8 mouse cellular contexts compared by ENCODE assay signal in genomic region chr14:79562745-79563144, GRCm38 (mm10). TPM values are rescaled to one million over a fixed set of nuclear protein-coding genes. Genes with fewer than 3 reads are reported as not detected.
DNase-seq lines count a peak whose midpoint lies in the region; ATAC-seq and TF ChIP-seq lines count a peak whose summit lies in the region.

No protein-coding gene starts in this region.

- TF ChIP-seq EP300 in stomach, postnatal 0 days (optimal IDR thresholded peaks at IDR 0.05), result no peak

- peak; percentile 86 for TF ChIP-seq CTCF in stomach, postnatal 0 days (IDR thresholded peaks at IDR 0.05; ENCODE audit: low read depth)

- no peak overlapping the region for H3K4me2 ChIP-seq in midbrain, embryonic 14.5 days (ENCODE audit: low read length)
- H3K4me2 ChIP-seq in midbrain, embryonic 15.5 days, result no peak overlapping the region
- H3K4me2 ChIP-seq in kidney, embryonic 14.5 days (replicated peaks; ENCODE audit: low read depth, low read length), result no peak overlapping the region
- no peak overlapping the region for H3K4me2 ChIP-seq in stomach, postnatal 0 days (replicated peaks; ENCODE audit: low read depth)

- no peaks in the 10 kb centered on the region for H3K4me1 ChIP-seq in midbrain, embryonic 14.5 days (ENCODE audit: control insufficient read depth, insufficient read depth, low read length)
- H3K4me1 ChIP-seq in midbrain, embryonic 15.5 days, result no peaks in the 10 kb centered on the region
- H3K4me1 ChIP-seq in kidney, embryonic 14.5 days (ENCODE audit: control insufficient read depth, insufficient read depth, low read length), result no peaks in the 10 kb centered on the region
- no peaks in the 10 kb centered on the region for H3K4me1 ChIP-seq in stomach, postnatal 0 days (replicated peaks; ENCODE audit: control insufficient read depth, insufficient read depth)

- DNase-seq in midbrain, embryonic 14.5 days, result peak; percentile 51
- DNase-seq in Muller cell, postnatal 12 days (ENCODE audit: inconsistent ontology term), result peak; percentile 54
- peak; percentile 31 for DNase-seq in cerebellum, adult 9-10 months
- DNase-seq in gastrocnemius, postnatal 4 days (ENCODE audit: low spot score in 2 of 2), result peak; percentile 25 to 34
- DNase-seq in lung, postnatal 14 days, result peak; percentile 76
- DNase-seq in stomach, postnatal 0 days (ENCODE audit: low spot score), result peak; percentile 78

- H3K9ac ChIP-seq in midbrain, embryonic 14.5 days (replicated peaks; ENCODE audit: low read length), result no peak overlapping the region
- H3K9ac ChIP-seq in midbrain, embryonic 15.5 days, result no peak overlapping the region
- H3K9ac ChIP-seq in kidney, embryonic 14.5 days (ENCODE audit: low read depth, low read length), result no peak overlapping the region
- H3K9ac ChIP-seq in stomach, postnatal 0 days (ENCODE audit: low read length), result no peak overlapping the region

- no peaks in the 10 kb centered on the region for H3K36me3 ChIP-seq in midbrain, embryonic 14.5 days (ENCODE audit: control insufficient read depth, insufficient read depth, low read length)
- H3K36me3 ChIP-seq in midbrain, embryonic 15.5 days (replicated peaks), result no peaks in the 10 kb centered on the region
- peaks cover 6% of the 10 kb centered on the region; the same call in 1 of the 2 replicates for H3K36me3 ChIP-seq in kidney, embryonic 14.5 days (ENCODE audit: control insufficient read depth, insufficient read depth, low read length)
- peaks cover 2% of the 10 kb centered on the region; the same call in 1 of the 2 replicates for H3K36me3 ChIP-seq in stomach, postnatal 0 days (ENCODE audit: control insufficient read depth, insufficient read depth, low read length)

- no peak overlapping the region for H3K27ac ChIP-seq in midbrain, embryonic 14.5 days (replicated peaks; ENCODE audit: low read depth, low read length)
- H3K27ac ChIP-seq in midbrain, embryonic 15.5 days, result no peak overlapping the region
- no peak overlapping the region for H3K27ac ChIP-seq in kidney, embryonic 14.5 days (ENCODE audit: low read depth, low read length)
- H3K27ac ChIP-seq in stomach, postnatal 0 days (replicated peaks), result no peak overlapping the region

- WGBS in midbrain, embryonic 14.5 days, result 28% methylated on average over 5 of the region's 5 CpGs
- WGBS in midbrain, embryonic 15.5 days, result 20% methylated on average over 5 of the region's 5 CpGs
- 28% methylated on average over 5 of the region's 5 CpGs for WGBS in kidney, embryonic 14.5 days
- 18% methylated on average over 5 of the region's 5 CpGs for WGBS in stomach, postnatal 0 days

- ATAC-seq in midbrain, embryonic 14.5 days (ENCODE audit: low FRiP score, low TSS enrichment), result no peak
- ATAC-seq in midbrain, embryonic 15.5 days (replicated peaks), result no peak
- ATAC-seq in kidney, embryonic 14.5 days (ENCODE audit: low FRiP score, low TSS enrichment), result peak; percentile 43; the same call in 1 of the 2 replicates
- ATAC-seq in stomach, postnatal 0 days (ENCODE audit: low FRiP score, low TSS enrichment), result peak; percentile 78

- H3K27me3 ChIP-seq in midbrain, embryonic 14.5 days (ENCODE audit: control insufficient read depth, insufficient read depth, low read length), result no peaks in the 10 kb centered on the region
- no peaks in the 10 kb centered on the region for H3K27me3 ChIP-seq in midbrain, embryonic 15.5 days (replicated peaks)
- no peaks in the 10 kb centered on the region for H3K27me3 ChIP-seq in kidney, embryonic 14.5 days (ENCODE audit: control insufficient read depth, insufficient read depth, low read length)
- H3K27me3 ChIP-seq in stomach, postnatal 0 days (ENCODE audit: control insufficient read depth, insufficient read depth, low read length), result no peaks in the 10 kb centered on the region

- no peak overlapping the region for H3K4me3 ChIP-seq in midbrain, embryonic 14.5 days (replicated peaks; ENCODE audit: low read depth, low read length)
- no peak overlapping the region for H3K4me3 ChIP-seq in midbrain, embryonic 15.5 days
- no peak overlapping the region for H3K4me3 ChIP-seq in kidney, embryonic 14.5 days (ENCODE audit: low read length)
- no peak overlapping the region for H3K4me3 ChIP-seq in stomach, postnatal 0 days (ENCODE audit: low read depth, low read length)

- H3K9me3 ChIP-seq in midbrain, embryonic 14.5 days (ENCODE audit: control insufficient read depth, low read length), result no peaks in the 10 kb centered on the region
- no peaks in the 10 kb centered on the region for H3K9me3 ChIP-seq in midbrain, embryonic 15.5 days
- H3K9me3 ChIP-seq in kidney, embryonic 14.5 days (ENCODE audit: control insufficient read depth, low read length), result no peaks in the 10 kb centered on the region
- no peaks in the 10 kb centered on the region for H3K9me3 ChIP-seq in stomach, postnatal 0 days (ENCODE audit: control insufficient read depth, low read length)

RNA-seq across cellular contexts. Expression of gene Sugt1, which starts 24.7 kb away (rescaled TPM):
- 120 and 128 TPM in 2 replicates for polyA plus RNA-seq in midbrain, embryonic 14.5 days (2014; fragmentation: Nextera tagmentation; extraction: Ambion mirVana)
- polyA plus RNA-seq in midbrain, embryonic 15.5 days (2015; fragmentation: Nextera tagmentation; extraction: Ambion mirVana), result 100 and 108 TPM in 2 replicates
- 10 to 100 TPM; 70.7 to 74.1 TPM for total RNA-seq in gastrocnemius, postnatal 4 days (2021)
- 135 and 166 TPM in 2 replicates for polyA plus RNA-seq in kidney, embryonic 14.5 days (2014; fragmentation: Nextera tagmentation; extraction: Ambion mirVana)
- polyA plus RNA-seq in stomach, postnatal 0 days (2015; fragmentation: Nextera tagmentation; extraction: Ambion mirVana), result 70.4 and 73.7 TPM in 2 replicates

Comparison
In these comparisons a context has a peak if more than half of its experiments do, and no peak if none do; other contexts are left out.
1. ATAC-seq: peak in kidney, embryonic 14.5 days (single experiment) and stomach, postnatal 0 days (single experiment); none in midbrain, embryonic 14.5 days (single experiment) and midbrain, embryonic 15.5 days (single experiment).
2. Peak in every context shown above with its lines, with median percentiles within 50 percentile points of each other: DNase-seq.